Mouse (Mus musculus) cerebellum, postnatal 4 days (tissue): Measurements from ENCODE around the gene Tnpo3.
"Not testable (repeated sequence)": the region's sequence is repeated elsewhere in the genome, so short reads cannot be mapped to it uniquely, and the experiment has no call there.

Source experiments
- DNase-seq, 2 experiments: peaks; one replicate each; pipeline ENCODE4 v3.0.0; 2022; ENCODE audit warnings: low spot score in 2 of 2, mixed read lengths in 1 of 2

Tnpo3 gene

DNA sequence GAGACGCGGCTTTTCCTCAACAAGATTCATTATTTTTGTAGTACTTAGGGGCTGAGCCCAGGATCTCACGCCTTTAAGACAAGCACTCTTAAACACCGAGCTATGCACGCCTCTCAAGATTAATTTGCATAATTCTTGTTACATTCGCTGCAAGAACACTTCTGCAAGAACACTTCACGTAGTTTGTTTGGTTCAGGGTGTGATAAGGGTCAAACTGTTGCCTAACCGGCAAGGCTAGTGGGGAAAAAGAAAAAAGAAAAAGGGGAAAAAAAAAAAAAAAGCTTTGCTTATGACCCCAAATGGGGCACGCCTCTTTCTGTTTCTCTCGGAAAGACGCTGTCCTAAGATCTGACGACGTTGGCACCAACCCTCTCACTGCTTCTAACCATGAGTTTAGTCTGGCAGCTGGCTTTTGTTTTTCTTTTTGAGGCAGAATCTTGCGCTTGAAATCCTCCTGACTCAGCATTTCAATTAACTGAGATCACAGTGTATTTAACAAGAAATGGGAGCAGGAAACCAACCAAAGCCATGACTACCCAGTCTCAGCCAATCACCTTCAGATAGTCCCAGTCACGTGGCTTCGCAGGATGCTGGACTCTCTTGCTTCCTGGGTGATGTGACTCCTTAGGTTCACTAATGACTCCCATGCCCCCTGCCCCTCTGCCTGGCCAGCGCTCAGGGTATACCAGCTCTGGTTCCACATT is 11.3 kb upstream of the Tnpo3 start:
- no peak for DNase-seq

DNA sequence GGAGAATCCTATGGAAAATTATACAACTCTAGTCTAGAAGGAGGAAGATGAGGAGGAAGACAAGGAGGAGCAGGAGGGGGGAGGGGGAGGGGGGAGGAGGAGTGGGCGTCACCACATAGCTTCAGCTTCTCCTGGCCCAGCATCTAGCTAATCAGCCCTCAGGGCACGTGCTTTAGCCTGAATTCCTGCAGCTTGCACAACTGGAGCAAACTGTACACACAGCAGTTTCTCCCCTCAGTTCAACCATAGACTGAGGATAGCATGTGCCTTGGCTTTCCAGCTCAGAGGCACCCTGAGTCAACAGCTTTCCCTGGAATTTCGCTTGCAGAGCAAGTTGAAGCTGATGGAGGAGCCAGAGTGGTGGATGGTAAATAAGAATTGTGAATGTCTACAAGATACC is 10.5 kb upstream of the Tnpo3 start:
- DNase-seq, result no peak

DNA sequence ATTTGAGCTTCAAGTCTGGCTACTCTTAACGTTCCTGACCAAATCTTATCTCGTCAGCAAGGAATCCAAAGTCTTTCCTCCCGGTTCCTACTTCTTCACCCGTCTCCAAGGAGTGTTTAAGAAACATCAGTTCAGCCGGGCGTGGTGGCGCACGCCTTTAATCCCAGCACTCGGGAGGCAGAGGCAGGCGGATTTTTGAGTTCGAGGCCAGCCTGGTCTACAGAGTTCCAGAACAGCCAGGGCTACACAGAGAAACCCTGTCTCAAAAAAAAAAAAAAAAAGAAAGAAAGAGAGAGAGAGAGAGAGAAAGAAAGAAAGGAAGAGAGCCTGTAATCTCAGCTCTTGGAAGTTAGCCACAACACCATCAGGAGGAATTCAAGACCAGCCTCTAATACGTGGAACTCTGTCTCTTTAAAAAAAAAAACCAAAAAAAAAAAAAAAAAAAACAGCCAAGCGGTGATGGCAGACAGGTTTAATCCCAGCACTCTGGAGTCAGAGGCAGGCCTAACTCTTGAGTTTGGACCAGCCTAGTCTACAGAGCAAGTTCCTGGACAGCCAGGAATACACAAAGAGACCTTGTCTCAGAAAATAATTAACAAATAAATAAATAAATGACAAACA is 443 bp upstream of the Tnpo3 start:
- DNase-seq, result not testable (repeated sequence)

DNA sequence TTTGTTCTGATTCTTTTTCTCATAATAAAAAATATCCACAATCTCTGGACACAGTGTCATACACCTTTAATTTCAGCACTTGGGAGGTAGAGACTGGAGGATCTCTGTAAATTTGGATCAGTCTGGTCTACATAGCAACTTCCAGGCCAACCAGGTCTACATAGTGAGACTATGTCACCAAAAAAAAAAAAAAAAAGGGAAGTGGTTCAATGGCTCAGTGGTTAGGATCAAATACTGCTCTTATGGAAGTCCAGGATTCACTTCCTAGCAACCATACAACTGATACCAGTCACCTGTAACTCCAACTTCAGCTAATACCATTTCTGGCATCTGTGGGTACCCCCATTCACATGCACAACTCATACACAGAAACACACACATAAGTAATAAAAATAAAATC is 9.5 kb downstream of the Tnpo3 start:
- DNase-seq, result no peak

DNA sequence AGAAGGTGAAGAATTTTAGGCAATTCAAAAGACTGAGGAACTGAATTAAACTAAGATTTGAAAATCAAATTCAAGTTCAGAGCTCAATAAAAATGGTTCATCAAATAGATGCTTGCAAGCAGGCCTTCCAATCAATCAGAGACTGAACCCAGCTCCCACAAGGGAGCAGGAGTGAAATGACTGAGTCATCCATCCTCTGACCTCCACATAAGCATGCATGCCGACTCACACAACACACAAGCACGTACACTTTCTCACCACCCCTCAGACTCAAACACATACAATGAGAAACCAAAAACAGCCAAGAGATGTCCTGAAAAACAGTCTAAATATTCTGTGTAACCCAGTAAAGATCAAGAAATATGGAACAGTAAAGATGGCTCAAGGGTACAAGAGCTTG is 14.0 kb downstream of the Tnpo3 start:
- no peak for DNase-seq

DNA sequence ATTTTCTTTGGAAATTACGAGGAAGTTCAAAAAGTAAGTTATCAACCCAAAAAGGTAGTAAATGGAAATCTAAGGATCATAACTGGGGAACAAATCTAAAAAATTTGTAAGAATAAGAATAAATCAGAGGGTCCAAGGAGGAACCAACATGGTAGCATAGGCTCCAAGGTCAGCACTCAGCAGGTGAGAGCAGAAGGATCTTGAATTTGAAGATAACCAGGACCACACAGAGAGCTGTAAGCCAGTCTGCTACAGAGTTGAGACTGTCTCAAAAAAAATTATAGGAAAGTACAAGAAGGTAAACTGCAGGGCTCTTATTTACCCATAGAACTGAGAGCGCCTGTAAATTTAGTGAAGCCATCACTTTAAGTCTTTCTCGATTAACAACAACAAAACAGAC is 28.5 kb downstream of the Tnpo3 start:
- no peak for DNase-seq

DNA sequence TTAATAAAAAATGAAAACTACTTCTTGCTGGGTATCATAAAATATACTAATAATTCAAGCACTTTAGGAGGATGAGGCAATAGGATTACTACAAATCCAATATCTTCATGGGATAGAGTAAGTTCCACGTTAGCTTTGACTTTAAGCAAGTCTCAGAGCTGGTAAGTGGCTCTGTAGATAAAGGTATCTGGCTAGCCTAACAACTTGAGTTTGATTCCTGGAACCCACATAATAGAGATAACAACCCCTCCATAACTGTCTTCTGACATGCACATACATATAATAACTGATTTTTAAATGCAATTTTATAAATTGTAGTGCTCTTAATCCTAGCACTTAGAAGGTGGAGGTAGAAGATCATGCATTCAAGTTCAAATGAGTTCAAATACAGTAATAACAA is 28.9 kb downstream of the Tnpo3 start:
- no peak for DNase-seq

DNA sequence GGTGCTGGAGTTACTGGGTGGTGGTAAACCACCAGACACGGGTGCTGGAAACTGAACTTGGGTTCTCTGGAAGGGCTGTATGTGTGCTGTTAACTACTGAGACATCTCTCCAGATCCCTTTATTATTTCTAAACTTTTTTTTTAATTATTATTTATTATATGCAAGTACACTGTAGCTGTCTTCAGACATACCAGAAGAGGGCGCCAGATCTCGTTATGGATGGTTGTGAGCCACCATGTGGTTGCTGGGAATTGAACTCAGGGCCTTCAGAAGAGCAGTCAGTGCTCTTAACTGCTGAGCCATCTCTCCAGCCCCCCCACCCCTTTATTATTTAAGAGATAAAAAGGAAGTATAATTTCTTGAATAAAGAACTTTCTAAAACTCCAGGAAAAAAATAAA is 33.3 kb downstream of the Tnpo3 start:
- DNase-seq, result not testable (repeated sequence)

DNA sequence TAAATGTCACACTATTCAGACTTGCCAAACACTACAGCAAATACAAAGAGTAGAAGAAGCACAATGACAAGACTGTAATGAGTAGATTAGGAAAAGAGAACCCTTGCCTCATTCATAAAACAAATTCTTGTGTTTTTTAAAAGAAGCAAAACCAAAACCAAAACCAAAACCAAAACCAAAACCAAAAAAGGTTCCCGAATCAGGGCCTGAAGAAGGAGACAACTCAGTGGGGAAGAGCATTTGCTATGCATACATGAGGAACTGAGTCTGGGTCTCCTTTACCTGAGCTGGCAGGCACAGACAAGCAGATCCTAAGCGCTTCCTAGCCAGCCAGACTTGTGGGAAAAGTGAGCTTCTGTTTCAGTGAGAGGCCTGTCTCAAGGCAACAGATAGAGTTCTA is 52.6 kb downstream of the Tnpo3 start:
- DNase-seq, result no peak

DNA sequence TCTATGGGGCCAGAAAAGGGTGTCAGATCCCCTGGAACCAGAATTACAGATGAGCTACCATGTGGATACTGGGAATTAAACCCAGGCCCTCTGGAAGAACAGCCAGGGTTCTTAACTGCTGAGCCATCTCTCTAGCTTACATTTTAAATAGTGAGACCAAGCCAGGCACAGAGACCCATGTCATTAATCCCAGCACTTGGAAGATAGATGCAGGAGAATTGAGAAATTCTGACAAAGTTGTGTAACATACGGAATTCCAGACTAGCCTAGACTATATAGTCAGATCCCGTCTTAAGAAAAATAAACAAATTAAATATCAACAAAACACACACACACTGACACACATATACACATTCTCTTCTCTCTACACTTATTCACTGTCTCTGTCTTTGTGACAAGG is 57.2 kb downstream of the Tnpo3 start:
- no peak for DNase-seq

DNA sequence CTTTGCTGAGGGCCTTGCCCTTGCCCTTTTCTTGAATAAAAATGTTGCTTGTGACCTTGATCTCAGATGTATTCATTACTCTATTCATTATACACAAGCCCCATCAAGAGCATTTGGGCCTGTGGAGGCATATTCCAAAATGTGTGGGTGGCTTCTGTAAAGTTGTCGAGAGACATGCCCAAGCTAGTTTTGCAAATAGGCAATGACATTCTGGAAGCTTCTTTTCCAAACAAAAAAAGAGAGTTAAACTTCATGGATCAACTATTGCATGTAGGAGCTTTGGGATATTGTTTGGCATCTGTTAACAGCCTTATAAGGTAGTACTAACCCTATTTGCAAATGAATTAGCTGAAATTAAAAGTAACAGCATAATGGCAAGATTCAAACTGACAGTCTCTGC is 61.6 kb downstream of the Tnpo3 start:
- no peak for DNase-seq

DNA sequence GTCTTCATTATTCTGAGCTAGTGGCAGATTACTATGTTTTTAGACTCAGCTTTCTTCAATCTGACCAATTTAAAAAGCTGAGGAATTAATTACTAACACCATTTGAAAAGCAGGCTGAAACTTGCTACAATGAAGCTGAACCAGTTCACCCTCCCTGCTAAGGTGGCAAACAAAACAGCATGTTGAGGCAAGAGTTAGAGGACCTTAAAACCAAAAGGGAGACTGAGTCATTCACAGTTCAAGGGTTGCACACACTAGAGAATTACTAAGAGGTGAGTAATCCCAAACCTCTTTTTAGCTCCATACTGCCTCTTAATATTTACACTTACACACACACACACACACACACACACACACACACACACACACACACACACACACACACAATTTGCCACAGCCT is 62.1 kb downstream of the Tnpo3 start:
- no peak for DNase-seq

DNA sequence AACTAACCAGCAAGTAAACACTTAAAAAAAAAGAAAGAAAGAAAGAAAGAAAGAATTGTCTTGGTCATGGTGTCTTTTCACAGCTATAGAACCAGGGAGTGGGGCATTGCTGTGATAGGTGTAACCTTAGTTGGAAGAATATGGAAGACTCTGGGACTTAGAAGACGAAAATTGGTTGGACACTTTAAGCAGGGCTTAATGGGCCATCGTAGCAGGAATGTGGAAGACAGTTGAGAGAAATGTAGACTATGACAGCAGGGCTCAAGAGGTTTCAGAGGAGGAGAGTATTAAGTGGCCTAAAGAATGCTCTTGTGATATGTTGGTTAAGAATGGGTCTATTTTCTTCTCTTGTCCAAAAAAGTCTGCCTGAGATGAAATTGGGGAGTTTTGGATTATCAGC is 64.1 kb downstream of the Tnpo3 start:
- DNase-seq, result no peak

DNA sequence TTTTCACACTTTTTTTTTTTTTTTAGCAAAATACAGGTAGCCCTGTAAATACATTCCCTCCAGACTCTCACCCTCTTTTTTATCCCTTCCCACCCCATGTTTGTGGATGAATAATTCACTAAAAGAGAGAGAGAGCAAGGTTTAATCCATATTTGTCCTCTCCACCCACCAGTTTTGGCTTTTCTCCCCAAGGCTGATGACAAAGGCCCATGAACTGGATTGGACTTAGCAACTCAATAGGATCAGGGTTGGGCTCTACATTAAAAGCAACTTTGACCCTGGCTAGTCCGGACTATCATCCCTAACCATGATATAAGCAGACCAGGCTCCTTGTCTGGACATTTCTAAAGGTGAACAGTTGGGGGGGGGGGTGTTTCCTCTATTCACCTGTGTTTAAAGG is 68.7 kb downstream of the Tnpo3 start:
- no peak for DNase-seq

DNA sequence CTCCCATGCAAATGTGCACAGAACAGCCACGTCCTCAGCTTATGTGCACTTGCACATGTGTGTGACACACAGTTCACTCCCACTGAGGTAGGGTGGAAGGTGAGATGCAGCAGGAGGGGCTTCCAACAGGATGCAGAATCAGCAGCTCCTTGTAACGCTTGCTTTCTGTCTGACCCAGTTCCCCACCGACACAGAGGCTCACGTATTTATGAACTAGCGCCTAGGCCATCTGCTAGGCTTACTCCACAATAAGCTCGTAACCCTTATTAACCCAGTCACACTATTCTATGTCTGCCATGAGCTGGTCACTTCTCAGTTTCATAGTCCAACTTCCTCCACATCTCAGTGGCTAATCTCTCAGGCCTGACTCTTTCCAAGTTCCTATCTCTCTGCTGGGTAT is 69.5 kb downstream of the Tnpo3 start:
- DNase-seq, result no peak

DNA sequence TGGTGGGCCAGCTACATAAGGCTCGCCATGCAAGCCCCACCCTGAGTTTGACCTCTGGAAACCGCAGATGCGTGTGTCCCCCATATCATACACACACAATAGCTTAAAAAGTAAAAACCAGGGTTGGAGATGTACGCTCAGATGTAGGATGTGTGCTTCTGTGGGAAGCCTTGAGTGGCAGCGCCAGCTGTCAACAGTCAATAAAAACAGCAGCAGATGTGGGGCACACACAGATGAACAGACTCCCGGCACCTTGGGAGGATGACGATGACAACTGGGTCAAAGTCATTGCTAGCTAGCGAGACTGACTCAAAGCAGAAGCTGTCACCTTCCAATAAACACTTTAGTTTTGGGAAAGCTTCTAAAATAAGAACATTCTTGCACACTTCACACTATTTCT is 70.2 kb downstream of the Tnpo3 start:
- no peak for DNase-seq

DNA sequence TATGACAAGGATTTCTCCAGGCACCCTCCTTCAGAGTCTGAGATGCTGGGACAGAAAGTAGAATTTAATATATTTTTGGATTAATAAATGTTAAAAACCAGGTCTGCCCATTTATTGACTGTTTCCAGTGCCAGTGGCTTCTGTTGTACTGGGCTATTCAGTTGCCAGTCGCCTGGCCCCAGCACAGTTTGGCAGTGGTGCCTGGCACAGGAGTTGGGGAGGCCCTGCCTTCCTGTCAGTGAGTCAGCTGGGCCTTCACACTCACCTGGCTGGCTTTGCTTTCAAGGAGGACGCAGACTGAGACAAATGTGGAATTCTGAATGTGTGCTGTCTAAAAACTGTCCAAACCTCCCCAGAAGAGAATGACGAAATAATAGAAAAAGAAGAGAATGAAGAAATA is 72.5 kb downstream of the Tnpo3 start:
- DNase-seq, result no peak

DNA sequence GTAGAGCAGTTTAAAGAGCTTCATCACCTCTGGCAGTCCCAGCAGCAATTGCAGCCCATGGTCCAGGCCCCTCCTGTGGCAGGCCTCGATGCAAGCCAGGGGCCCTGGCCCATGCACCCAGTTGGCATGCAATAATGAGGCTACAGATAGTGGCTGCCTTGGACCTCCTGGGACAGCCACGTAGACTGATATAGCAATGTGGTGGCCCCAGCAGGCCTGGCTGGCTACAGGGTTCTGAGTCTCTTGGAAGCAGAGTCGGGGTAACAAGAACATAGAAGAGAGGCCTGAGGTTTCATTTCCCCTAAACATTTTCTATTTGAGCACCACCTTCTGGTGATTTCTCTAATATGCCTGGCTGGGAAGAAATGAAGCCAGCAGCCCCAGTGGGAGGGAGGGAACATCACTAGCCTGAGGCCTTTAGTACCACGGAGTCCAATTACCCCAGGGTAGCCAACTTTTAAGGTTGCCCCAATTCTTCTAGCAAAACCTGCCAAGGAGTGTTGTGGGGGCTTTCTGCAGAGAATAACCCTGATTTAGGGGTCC is 73.0 kb downstream of the Tnpo3 start:
- DNase-seq, result peak in 1 of 2 experiments; percentile 15

DNA sequence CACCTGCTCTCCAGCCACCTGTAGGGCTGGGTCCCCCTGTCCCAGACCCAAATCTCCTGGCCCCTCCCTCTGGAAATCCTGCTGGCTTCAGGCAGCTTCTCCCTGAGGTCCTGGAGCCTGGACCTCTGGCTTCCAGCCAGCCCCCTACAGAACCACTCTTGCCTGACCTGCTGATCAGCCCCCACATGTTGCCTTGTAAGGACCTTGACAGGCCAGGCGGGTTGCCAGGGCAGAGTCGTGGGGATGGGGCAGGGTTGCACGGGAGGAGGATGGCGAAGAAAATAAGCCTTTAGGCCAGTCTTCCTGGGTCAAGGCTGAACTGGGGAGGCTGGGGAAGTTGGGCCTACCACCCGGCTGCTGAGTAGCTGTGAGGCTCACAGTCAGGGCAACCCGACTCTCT is 74.4 kb downstream of the Tnpo3 start:
- no peak for DNase-seq

DNA sequence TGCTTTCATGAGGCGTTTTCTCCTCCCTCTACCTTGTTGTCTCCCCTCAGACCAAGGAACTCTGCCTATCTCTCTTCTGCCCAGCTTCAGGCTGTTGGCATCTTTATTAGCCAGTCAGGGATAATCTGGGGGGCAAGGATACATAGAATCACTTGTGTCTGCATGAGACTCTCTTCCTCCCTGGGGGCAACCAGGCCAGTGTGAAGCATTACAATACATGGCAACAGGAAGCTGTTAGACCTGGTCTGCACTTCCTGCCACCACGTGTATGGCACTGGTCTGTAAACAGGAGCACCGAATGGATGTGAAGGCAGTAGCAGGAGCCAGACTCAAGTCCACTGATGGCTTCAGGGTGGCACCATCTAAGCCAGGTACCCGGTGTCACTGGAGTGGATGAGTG is 79.6 kb downstream of the Tnpo3 start:
- no peak for DNase-seq

DNA sequence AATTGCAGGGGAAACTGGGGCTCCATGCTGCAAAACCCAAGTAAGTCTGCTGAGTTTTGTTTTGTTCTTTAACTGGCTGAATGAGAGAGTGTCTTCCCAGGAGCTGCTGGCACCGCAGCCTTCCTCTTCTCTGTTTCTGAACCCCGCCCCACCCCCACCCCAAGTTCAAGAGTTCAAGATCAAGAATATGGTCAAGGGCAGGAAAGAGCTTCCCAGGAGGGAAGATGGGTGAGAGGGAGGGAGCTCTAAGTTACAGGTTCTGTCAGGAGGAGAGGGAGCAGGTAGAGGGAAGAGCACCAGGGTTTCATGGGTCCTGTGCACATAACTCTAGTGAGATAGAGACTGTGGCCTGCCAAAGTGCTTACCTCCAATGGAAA is 80.3 kb downstream of the Tnpo3 start:
- DNase-seq, result no peak

DNA sequence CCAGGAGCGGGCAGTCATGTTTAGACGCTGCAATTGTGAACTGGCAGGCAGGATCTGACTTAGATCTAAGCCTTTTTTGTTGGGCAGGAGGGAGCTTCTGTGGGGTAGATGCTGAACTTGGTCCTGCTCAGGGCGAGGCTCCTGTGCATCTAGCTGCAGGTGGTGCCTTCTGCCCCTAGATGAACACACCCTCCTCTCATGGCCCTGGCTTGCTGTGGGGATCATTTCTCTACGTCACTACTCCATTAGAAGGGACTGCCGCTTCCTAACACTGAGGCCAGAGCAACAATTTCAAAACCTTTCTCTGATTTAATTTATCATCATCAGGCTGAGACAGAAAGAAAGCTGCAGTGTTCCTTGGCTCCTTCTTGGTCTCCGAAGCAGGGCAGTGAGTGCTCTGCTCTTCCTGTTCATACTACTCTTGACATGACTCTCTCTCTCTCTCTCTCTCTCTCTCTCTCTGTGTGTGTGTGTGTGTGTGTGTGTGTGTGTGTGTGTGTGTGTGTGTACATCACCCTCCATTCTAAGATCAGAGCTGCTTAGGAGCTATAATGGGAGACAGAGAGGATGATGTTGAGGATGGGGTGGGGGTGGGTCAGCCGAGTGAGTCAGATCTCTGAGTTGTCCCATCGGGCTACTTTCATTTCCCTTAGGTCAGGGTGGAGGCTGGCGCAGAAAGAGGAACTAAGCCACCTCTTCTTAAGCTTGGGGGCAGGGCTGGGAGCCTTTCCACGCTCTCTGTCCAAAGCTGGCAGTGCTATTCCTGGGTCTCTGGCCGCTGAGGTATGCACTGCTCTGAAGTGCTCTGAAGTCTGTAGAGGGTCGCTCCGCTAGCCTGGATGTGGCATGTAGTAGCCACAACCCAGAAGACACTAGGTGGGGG is 80.9 kb downstream of the Tnpo3 start:
- DNase-seq, result no peak

DNA sequence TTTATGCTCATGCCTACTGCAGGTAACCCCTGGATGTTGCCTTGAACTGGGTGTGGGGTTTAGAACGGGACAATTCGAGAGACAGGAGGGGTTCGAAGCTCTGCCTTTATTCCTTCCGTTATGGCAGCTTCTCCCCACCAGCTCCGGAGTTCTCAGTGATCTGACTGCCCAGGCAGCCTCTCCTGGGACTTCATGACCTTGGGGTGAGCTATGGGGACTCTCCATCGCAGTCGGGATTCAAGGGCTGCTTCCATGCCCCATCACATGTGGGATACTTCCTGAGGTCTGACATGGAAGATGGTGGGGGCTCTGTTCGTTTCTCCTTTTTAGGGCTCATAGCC is 81.6 kb downstream of the Tnpo3 start:
- DNase-seq, result no peak
